Mouse (Mus musculus): ENCODE results near the gene Sf3b2. TPM values are rescaled to one million over a fixed set of nuclear protein-coding genes. Genes with fewer than 3 reads are reported as not detected.

Gene Sf3b2
- polyA plus RNA-seq, 1 experiment from 2014 or later: 418 TPM

GRCm38 (mm10) chr19:5277140-5277539, 18.1 kb downstream of the Sf3b2 start:
- ATAC-seq (replicated peaks; ENCODE audit: low FRiP score) (no peak), DNase-seq (ENCODE audit: low spot score) (no peak)
- Histone ChIP-seq H3K27ac (ENCODE audit: low read depth, low read length) (no peak overlapping the region), H3K27me3 (ENCODE audit: control insufficient read depth, insufficient read depth, low read length) (no peaks in the 10 kb centered on the region), H3K4me1 (replicated peaks; ENCODE audit: control insufficient read depth, insufficient read depth, low read length) (peaks cover under 1% of the 10 kb centered on the region; the same call in 1 of the 2 replicates), H3K9ac (ENCODE audit: low read length) (no peak overlapping the region), H3K36me3 (ENCODE audit: control insufficient read depth, insufficient read depth, low read length) (peaks cover 16% of the 10 kb centered on the region; the same call in 1 of the 2 replicates), H3K9me3 (ENCODE audit: control insufficient read depth, low read length) (no peaks in the 10 kb centered on the region), H3K4me2 (ENCODE audit: low read depth, low read length, severe bottlenecking) (no peak overlapping the region), H3K4me3 (ENCODE audit: low read depth, low read length) (no peak overlapping the region)
- 91% methylated on average over 3 of the region's 3 CpGs for WGBS

DNA sequence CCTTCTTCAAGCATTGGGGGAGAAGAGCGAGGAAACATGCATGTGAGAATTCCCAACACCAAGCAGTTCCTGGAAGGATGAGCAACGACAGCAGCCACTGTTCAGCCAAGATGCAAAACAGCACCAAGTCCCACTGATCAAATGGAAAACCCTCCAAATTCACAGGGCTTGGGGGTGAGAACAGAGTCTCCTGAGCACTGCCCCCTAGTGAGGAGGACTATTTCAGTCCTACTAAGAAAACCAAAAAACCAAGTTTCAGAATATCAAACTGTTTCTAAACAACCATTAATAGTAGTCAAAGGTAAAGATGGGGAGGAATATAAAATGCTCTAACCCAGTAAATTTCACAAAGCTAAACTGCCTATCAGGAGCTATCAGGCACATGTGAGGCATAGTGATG, 18.7 kb downstream of the Sf3b2 start:
- ATAC-seq (replicated peaks; ENCODE audit: low FRiP score): no peak
- peaks cover 16% of the 10 kb centered on the region; the same call in 1 of the 2 replicates for H3K36me3 ChIP-seq (ENCODE audit: control insufficient read depth, insufficient read depth, low read length)
- H3K9ac ChIP-seq (ENCODE audit: low read length): no peak overlapping the region
- DNase-seq (ENCODE audit: low spot score): no peak
- H3K9me3 ChIP-seq (ENCODE audit: control insufficient read depth, low read length): no peaks in the 10 kb centered on the region
- no peaks in the 10 kb centered on the region for H3K27me3 ChIP-seq (ENCODE audit: control insufficient read depth, insufficient read depth, low read length)
- H3K4me3 ChIP-seq (ENCODE audit: low read depth, low read length): no peak overlapping the region
- 81% methylated on average over 2 of the region's 2 CpGs for WGBS
- peaks cover 5% of the 10 kb centered on the region; the same call in 1 of the 2 replicates for H3K4me1 ChIP-seq (replicated peaks; ENCODE audit: control insufficient read depth, insufficient read depth, low read length)
- no peak overlapping the region for H3K27ac ChIP-seq (ENCODE audit: low read depth, low read length)
- no peak overlapping the region for H3K4me2 ChIP-seq (ENCODE audit: low read depth, low read length, severe bottlenecking)

GRCm38 (mm10) chr19:5275736-5276135, 19.5 kb downstream of the Sf3b2 start:
- Histone ChIP-seq H3K9me3 (ENCODE audit: control insufficient read depth, low read length) (no peaks in the 10 kb centered on the region), H3K4me3 (ENCODE audit: low read depth, low read length) (no peak overlapping the region), H3K36me3 (ENCODE audit: control insufficient read depth, insufficient read depth, low read length) (peaks cover 16% of the 10 kb centered on the region; the same call in 1 of the 2 replicates), H3K4me2 (ENCODE audit: low read depth, low read length, severe bottlenecking) (no peak overlapping the region), H3K9ac (ENCODE audit: low read length) (no peak overlapping the region), H3K27me3 (ENCODE audit: control insufficient read depth, insufficient read depth, low read length) (no peaks in the 10 kb centered on the region), H3K27ac (ENCODE audit: low read depth, low read length) (no peak overlapping the region), H3K4me1 (replicated peaks; ENCODE audit: control insufficient read depth, insufficient read depth, low read length) (peaks cover 5% of the 10 kb centered on the region; the same call in 1 of the 2 replicates)
- no peak for ATAC-seq (replicated peaks; ENCODE audit: low FRiP score)
- no peak for DNase-seq (ENCODE audit: low spot score)
- 92% methylated on average over 5 of the region's 5 CpGs for WGBS

- H3K9ac ChIP-seq (ENCODE audit: low read length): no peak overlapping the region
- H3K4me2 ChIP-seq (ENCODE audit: low read depth, low read length, severe bottlenecking): no peak overlapping the region
- H3K4me1 ChIP-seq (replicated peaks; ENCODE audit: control insufficient read depth, insufficient read depth, low read length): peaks cover 5% of the 10 kb centered on the region; the same call in 1 of the 2 replicates
- 94% methylated on average over 13 of the region's 13 CpGs for WGBS
- peaks cover 16% of the 10 kb centered on the region; the same call in 1 of the 2 replicates for H3K36me3 ChIP-seq (ENCODE audit: control insufficient read depth, insufficient read depth, low read length)
- DNase-seq (ENCODE audit: low spot score) (no peak), ATAC-seq (replicated peaks; ENCODE audit: low FRiP score) (no peak)
- no peak overlapping the region for H3K27ac ChIP-seq (ENCODE audit: low read depth, low read length)
- H3K4me3 ChIP-seq (ENCODE audit: low read depth, low read length): no peak overlapping the region
- no peaks in the 10 kb centered on the region for H3K27me3 ChIP-seq (ENCODE audit: control insufficient read depth, insufficient read depth, low read length)
- no peaks in the 10 kb centered on the region for H3K9me3 ChIP-seq (ENCODE audit: control insufficient read depth, low read length)
These were observed 20.6 kb downstream of the Sf3b2 start for GRCm38 (mm10) chr19:5274641-5275040.

DNA sequence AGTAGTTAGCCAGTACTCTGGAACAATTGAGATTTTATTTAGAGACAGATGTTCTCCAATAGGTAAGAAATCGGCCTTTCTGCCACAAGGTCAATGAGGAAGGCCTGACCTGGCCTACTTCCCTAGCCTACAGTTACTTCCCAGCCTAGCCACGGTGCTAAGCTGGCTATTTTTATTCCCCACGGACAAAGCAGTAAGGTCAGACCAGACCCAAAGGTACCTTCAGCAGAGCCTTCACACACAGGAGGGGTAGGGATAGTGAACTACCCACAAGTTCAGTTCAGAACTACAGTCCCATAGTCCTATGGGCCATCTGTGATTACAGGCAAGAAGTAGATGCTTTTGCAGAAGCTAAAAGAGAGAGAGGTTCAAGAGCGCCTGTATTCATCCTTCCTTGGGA, 21.3 kb downstream of the Sf3b2 start:
- Histone ChIP-seq H3K4me2 (ENCODE audit: low read depth, low read length, severe bottlenecking) (no peak overlapping the region; the same call in 1 of the 2 replicates), H3K4me3 (ENCODE audit: low read depth, low read length) (no peak overlapping the region)

DNA sequence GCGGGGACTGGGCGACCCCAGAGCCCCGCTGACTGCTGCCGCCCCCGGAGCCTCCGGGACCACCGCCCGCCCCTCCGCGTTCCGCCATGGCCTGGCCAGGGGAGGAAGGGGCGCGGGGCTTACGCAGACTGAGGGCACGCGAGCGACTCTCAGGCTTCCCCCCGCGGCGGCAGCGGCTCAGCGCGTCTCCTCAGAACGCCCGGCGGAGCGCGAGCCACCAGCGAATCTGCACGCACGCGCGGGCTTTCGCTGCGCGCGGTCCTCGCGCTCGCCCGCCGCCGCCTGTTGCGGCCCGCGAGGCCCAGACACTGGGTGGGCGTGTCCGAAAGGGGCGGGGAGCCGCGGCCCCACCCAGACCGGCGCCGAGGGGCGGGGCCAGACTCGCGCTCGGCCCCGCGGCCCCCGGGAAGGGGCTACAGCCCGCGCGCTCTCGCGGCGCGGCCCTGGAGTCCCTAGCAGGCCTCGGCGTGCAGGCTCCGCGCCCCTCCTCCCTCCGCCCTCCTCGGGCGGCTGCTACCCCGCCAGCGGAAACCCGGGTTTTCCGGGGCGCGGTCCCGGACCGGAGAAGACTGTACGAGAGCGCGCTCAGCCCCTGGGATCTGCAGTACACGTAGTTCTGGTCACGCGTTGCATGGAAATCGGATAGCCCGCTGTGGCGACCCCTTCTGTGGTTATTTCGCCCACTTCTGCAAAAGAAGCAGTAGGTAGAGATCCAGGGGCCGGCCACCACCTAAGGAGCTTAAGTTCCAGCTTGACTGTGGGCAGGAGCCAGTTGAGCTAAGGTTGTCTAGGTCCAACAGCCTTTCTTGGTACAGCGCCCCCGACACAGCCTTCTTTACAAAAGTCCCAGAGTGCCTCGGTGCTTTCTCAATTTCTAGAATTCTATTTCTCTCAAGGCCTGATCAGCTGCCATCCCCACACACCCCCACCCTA, 22.2 kb downstream of the Sf3b2 start, which contains the start of gene Pacs1:
Pacs1 (minus strand) TSS at position 319 of the 933 bp plus-strand sequence.
- H3K4me2 ChIP-seq (ENCODE audit: low read depth, low read length, severe bottlenecking): peak within 1 kb of the TSS; percentile 96

More for the DNA sequence above, 21.3 kb downstream of the Sf3b2 start:
- H3K9ac ChIP-seq (ENCODE audit: low read length): peak overlapping the region; percentile 3; the same call in 1 of the 2 replicates
- H3K27me3 ChIP-seq (ENCODE audit: control insufficient read depth, insufficient read depth, low read length): no peaks in the 10 kb centered on the region
- DNase-seq (ENCODE audit: low spot score) (no peak), ATAC-seq (replicated peaks; ENCODE audit: low FRiP score) (no peak)
- WGBS: 80% methylated on average over 4 of the region's 4 CpGs
- H3K27ac ChIP-seq (ENCODE audit: low read depth, low read length): peak overlapping the region; percentile 75; the same call in 1 of the 2 replicates
- H3K9me3 ChIP-seq (ENCODE audit: control insufficient read depth, low read length): no peaks in the 10 kb centered on the region
- peaks cover 5% of the 10 kb centered on the region; the same call in 1 of the 2 replicates for H3K4me1 ChIP-seq (replicated peaks; ENCODE audit: control insufficient read depth, insufficient read depth, low read length)
- H3K36me3 ChIP-seq (ENCODE audit: control insufficient read depth, insufficient read depth, low read length): peaks cover 12% of the 10 kb centered on the region; the same call in 1 of the 2 replicates

DNA sequence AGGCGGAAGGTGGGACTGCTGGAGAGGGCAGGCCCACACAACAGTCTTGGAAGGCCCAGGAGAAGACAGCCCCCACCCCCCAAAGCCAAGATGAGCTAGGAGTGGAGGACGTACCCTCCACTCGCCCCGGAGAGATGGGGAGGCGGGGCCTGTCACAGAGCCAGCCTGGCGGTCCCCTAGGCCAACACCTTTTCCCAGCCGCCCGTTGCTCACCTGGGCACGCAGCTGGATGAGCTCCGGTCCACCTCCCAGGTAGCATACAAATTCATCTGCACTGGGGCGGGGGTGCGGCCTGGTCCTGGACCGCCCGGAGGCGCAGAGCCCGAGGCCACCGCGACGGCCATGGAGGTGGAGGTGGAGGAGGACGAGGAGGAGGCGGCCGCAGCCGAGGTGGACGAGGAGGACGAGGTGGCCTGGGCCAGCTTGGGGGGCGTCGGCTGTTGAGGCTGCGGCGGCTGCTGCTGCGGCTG, 22.9 kb downstream of the Sf3b2 start:
- DNase-seq (ENCODE audit: low spot score) (no peak), ATAC-seq (replicated peaks; ENCODE audit: low FRiP score) (peak; percentile 49)
- under 1% methylated on average over 29 of the region's 30 CpGs for WGBS
- peak overlapping the region; percentile 75 for H3K27ac ChIP-seq (ENCODE audit: low read depth, low read length)
- H3K36me3 ChIP-seq (ENCODE audit: control insufficient read depth, insufficient read depth, low read length): peaks cover 6% of the 10 kb centered on the region; the same call in 1 of the 2 replicates
- H3K4me1 ChIP-seq (replicated peaks; ENCODE audit: control insufficient read depth, insufficient read depth, low read length): peaks cover 5% of the 10 kb centered on the region; the same call in 1 of the 2 replicates
- H3K4me2 ChIP-seq (ENCODE audit: low read depth, low read length, severe bottlenecking): peak overlapping the region; percentile 96
- no peaks in the 10 kb centered on the region for H3K9me3 ChIP-seq (ENCODE audit: control insufficient read depth, low read length)
- peak overlapping the region; percentile 89 for H3K9ac ChIP-seq (ENCODE audit: low read length)
- H3K4me3 ChIP-seq (ENCODE audit: low read depth, low read length): peak overlapping the region; percentile 90
- H3K27me3 ChIP-seq (ENCODE audit: control insufficient read depth, insufficient read depth, low read length): no peaks in the 10 kb centered on the region

More for the DNA sequence above, 22.2 kb downstream of the Sf3b2 start, which contains the start of gene Pacs1:
- no peaks in the 10 kb centered on the region for H3K27me3 ChIP-seq (ENCODE audit: control insufficient read depth, insufficient read depth, low read length)
- H3K36me3 ChIP-seq (ENCODE audit: control insufficient read depth, insufficient read depth, low read length): peaks cover 11% of the 10 kb centered on the region; the same call in 1 of the 2 replicates
- H3K27ac ChIP-seq (ENCODE audit: low read depth, low read length): peak within 1 kb of the TSS; percentile 75
- DNase-seq (ENCODE audit: low spot score) (peak; percentile 95), ATAC-seq (replicated peaks; ENCODE audit: low FRiP score) (peak; percentile 91)
- no peaks in the 10 kb centered on the region for H3K9me3 ChIP-seq (ENCODE audit: control insufficient read depth, low read length)
- H3K4me3 ChIP-seq (ENCODE audit: low read depth, low read length): peak within 1 kb of the TSS; percentile 90
- under 1% methylated on average over 56 of the region's 97 CpGs for WGBS
- H3K9ac ChIP-seq (ENCODE audit: low read length): peak within 1 kb of the TSS; percentile 89
- H3K4me1 ChIP-seq (replicated peaks; ENCODE audit: control insufficient read depth, insufficient read depth, low read length): peaks cover 5% of the 10 kb centered on the region; the same call in 1 of the 2 replicates

DNA sequence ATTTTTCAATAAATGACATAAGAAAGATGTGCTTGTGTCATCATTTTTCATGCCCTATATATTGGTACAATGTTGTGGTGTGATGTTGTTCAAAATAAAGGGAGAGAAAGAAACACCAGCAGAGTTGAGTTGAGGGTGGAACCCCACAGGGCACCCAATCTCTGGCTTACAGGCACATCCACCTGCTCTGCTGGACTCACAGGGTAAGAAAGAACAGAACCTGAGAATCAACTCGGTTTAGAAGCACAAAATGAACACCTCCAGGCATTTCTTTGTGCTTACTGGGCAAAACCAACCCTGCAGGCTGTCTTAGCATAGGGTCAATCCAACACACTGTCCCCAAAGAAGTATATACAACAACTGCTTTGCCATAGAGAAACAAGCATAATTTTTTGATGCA, 23.8 kb downstream of the Sf3b2 start:
- H3K4me1 ChIP-seq (replicated peaks; ENCODE audit: control insufficient read depth, insufficient read depth, low read length): peaks cover 5% of the 10 kb centered on the region; the same call in 1 of the 2 replicates
- H3K4me3 ChIP-seq (ENCODE audit: low read depth, low read length): peak overlapping the region; percentile 90; the same call in 1 of the 2 replicates
- peak overlapping the region; percentile 96 for H3K4me2 ChIP-seq (ENCODE audit: low read depth, low read length, severe bottlenecking)
- no peak for DNase-seq (ENCODE audit: low spot score)
- peaks cover 3% of the 10 kb centered on the region; the same call in 1 of the 2 replicates for H3K36me3 ChIP-seq (ENCODE audit: control insufficient read depth, insufficient read depth, low read length)
- no peak overlapping the region for H3K9ac ChIP-seq (ENCODE audit: low read length)
- no peaks in the 10 kb centered on the region for H3K27me3 ChIP-seq (ENCODE audit: control insufficient read depth, insufficient read depth, low read length)
- ATAC-seq (replicated peaks; ENCODE audit: low FRiP score): no peak
- no peaks in the 10 kb centered on the region for H3K9me3 ChIP-seq (ENCODE audit: control insufficient read depth, low read length)
- WGBS: 30% methylated on average over 1 of the region's 1 CpGs
- H3K27ac ChIP-seq (ENCODE audit: low read depth, low read length): no peak overlapping the region
